Mouse (Mus musculus) liver, embryonic 11.5 days (tissue): ENCODE results near the gene Lyrm1. TPM values are rescaled to one million over a fixed set of nuclear protein-coding genes. Genes with fewer than 3 reads are reported as not detected.
A peak's percentile ranks its signal among the peaks of the same experiment; 100 is the strongest.

ENCODE experiments used
- ATAC-seq: fragments of 200-750 bp; cut with Nextera tagmentation; replicated peaks from 2 replicates; pipeline ENCODE4 v1.8.0; 2017; ENCODE audit warnings: moderate number of reproducible peaks, mild to moderate bottlenecking, moderate TSS enrichment, moderate library complexity; ENCODE audit not compliant: low FRiP score
- DNase-seq: peaks from one replicate; pipeline ENCODE4 v3.0.0-alpha.2; 2017; ENCODE audit warnings: low spot score
- H3K27ac ChIP-seq: fragments of 300-500 bp; sonication (generic); 2 replicates; pipeline ENCODE4 v1.5.1; 2014; ENCODE audit warnings: mild to moderate bottlenecking, low read depth, low read length, control low read depth
- H3K27me3 ChIP-seq: fragments of 300-500 bp; sonication (generic); replicated peaks from 2 replicates; pipeline ENCODE4 v1.6.1; 2014; ENCODE audit warnings: low read length, mixed read lengths; ENCODE audit not compliant: control insufficient read depth, insufficient read depth
- H3K36me3 ChIP-seq: fragments of 300-500 bp; sonication (generic); 2 replicates; pipeline ENCODE4 v1.6.1; 2014; ENCODE audit warnings: mild to moderate bottlenecking, low read length, moderate library complexity, mixed read lengths; ENCODE audit not compliant: control insufficient read depth, insufficient read depth
- H3K4me1 ChIP-seq: fragments of 300-500 bp; sonication (generic); replicated peaks from 2 replicates; pipeline ENCODE4 v1.6.1; 2014; ENCODE audit warnings: low read length, mixed read lengths; ENCODE audit not compliant: control insufficient read depth, insufficient read depth
- H3K4me2 ChIP-seq: fragments of 300-500 bp; sonication (generic); 2 replicates; pipeline ENCODE4 v1.6.1; 2014; ENCODE audit warnings: mild to moderate bottlenecking, control low read depth, moderate library complexity
- H3K4me3 ChIP-seq: fragments of 300-500 bp; sonication (generic); 2 replicates; pipeline ENCODE4 v1.5.1; 2014; ENCODE audit warnings: low read depth, low read length, control low read depth
- H3K9ac ChIP-seq: fragments of 300-500 bp; sonication (generic); 2 replicates; pipeline ENCODE4 v1.6.1; 2014; ENCODE audit warnings: low read depth, low read length, control low read depth
- H3K9me3 ChIP-seq: fragments of 300-500 bp; sonication (generic); 2 replicates; pipeline ENCODE4 v1.6.1; 2016; ENCODE audit warnings: low read length, inconsistent platforms, mixed read lengths; ENCODE audit not compliant: control insufficient read depth
- WGBS: fragments of 180-500 bp; shearing (Covaris S2); extraction: QIAGEN DNeasy Blood & Tissue Kit; methylation state at CpG from one replicate; pipeline ENCODE4 v1.1.7; 2014; 5-methylcytosine and 5-hydroxymethylcytosine counted together
- polyA plus RNA-seq: library from polyadenylated mRNA; unstranded; fragments of >200 nt; fragmentation: Nextera tagmentation; extraction: Ambion mirVana; gene quantifications from 2 replicates; pipeline ENCODE4 v1.2.1, GENCODE M21; 2014

Lyrm1 gene
- polyA plus RNA-seq = 4.6 and 6.5 TPM in 2 replicates

DNA sequence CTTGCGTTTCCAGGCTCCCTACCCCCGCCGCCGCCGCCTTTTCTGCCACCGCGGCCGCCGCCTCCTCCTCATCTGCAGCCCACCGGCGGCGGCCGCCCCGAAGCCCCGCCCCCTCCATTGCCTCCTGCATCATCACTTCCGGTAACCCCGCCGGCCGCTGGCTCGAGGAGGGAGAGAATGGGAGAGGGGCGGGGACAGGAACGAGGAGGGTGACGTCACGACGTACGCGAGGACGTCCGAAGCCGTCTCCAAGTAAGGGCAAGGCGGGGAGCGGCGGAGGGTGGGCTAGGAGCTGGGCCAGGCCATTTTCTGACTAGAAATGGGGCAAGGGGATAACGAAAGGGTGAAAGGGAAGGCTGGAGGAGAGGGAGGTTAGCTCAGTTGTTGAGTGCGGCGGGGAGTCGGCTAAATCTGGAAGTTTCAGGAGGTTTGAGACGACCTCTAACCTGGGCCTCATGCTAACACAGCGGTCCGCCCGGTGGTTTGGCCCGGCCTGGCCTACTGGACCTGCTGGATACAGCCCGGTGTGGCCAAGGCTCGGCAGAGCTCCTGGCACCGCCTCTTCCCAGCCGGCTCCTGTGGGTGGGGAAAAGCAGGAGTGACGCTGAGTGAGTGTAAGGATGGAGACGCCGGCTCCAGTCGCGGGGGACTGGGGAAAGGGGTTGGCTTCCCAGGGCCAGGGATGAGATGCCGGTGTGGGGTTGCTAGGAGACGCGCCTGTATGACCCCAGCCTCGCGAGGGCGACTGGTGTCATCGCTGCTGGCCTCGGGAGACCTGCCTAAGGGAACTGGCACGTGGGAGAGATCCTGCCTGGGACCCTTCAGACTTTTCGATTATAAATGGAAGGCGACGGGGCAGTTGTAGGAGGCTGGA lies at the start of gene Lyrm1, which contains the start of gene Dcun1d3:
TSS of gene Lyrm1 (plus strand) at position 223 of the 874 bp plus-strand sequence.
TSS of gene Dcun1d3 (minus strand) at position 660 of the 874 bp plus-strand sequence.
- peak; percentile 98 for ATAC-seq
- 1% methylated on average over 63 of the region's 63 CpGs for WGBS
- H3K27me3 ChIP-seq = no peaks in the 10 kb centered on the region
- H3K27ac ChIP-seq = peak within 1 kb of the TSS; percentile 72
- peaks cover 3% of the 10 kb centered on the region for H3K4me1 ChIP-seq
- peak within 1 kb of the TSS; percentile 78 for H3K9ac ChIP-seq
- peak within 1 kb of the TSS; percentile 69 for H3K4me2 ChIP-seq
- DNase-seq = peak; percentile 97
- H3K4me3 ChIP-seq = peak within 1 kb of the TSS; percentile 58
- H3K9me3 ChIP-seq = no peaks in the 10 kb centered on the region
- no peaks in the 10 kb centered on the region for H3K36me3 ChIP-seq

DNA sequence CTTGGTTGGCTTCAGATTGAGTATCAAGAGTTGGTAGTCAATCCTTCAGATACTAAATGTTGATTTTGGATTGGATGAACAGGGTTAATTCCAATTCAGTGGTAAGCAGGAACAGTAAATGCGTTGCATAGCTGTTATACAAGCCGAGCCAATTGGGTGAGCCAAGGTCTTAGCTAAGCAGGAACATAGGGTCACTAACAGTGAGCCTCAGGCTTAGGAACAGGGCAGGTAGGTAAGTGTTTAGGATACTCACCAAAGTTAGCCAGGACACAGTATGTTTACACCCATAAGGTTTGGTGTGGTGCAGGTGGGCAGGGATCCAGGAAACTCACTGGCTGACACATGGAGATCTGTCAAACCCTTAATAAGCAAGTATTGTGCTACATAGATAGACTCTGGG lies 48.3 kb upstream of the Lyrm1 start:
- H3K4me1 ChIP-seq = no peaks in the 10 kb centered on the region
- no peaks in the 10 kb centered on the region for H3K9me3 ChIP-seq
- H3K27ac ChIP-seq = no peak overlapping the region
- H3K36me3 ChIP-seq = peaks cover 3% of the 10 kb centered on the region; the same call in 1 of the 2 replicates
- 91% methylated on average over 2 of the region's 2 CpGs for WGBS
- no peak for DNase-seq
- no peak for ATAC-seq
- H3K4me2 ChIP-seq = no peak overlapping the region
- no peak overlapping the region for H3K9ac ChIP-seq
- H3K4me3 ChIP-seq = no peak overlapping the region
- no peaks in the 10 kb centered on the region for H3K27me3 ChIP-seq

- no peak for DNase-seq
- H3K9ac ChIP-seq = no peak overlapping the region
- H3K27me3 ChIP-seq = no peaks in the 10 kb centered on the region
- no peaks in the 10 kb centered on the region for H3K4me1 ChIP-seq
- H3K9me3 ChIP-seq = no peaks in the 10 kb centered on the region
- no peak for ATAC-seq
- H3K4me2 ChIP-seq = no peak overlapping the region
- H3K4me3 ChIP-seq = no peak overlapping the region
- no peak overlapping the region for H3K27ac ChIP-seq
- peaks cover 3% of the 10 kb centered on the region; the same call in 1 of the 2 replicates for H3K36me3 ChIP-seq
- WGBS = 10% methylated on average over 1 of the region's 1 CpGs
These were observed 46.6 kb upstream of the Lyrm1 start for GRCm38 (mm10) chr7:119849096-119849495.

DNA sequence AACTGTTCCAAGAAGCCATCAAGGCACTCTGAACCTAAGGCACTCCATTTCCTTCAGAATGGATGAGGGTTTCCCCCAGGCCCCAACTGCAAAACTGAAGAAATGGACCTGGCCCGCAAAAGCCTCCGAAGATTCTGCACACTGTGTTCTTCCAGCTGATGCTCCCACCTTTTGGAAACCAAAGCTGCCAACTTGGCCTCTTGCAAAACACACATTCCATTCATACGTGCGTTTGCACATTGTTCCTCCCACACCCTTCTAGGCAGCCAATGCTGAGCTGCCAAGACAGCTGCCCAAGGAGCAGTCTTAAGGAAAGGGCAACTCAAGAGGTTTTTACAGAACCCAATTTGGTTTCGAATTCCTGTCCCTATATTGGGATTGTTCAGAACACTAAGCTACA lies 44.9 kb upstream of the Lyrm1 start:
- no peak overlapping the region for H3K9ac ChIP-seq
- WGBS = 87% methylated on average over 5 of the region's 5 CpGs
- ATAC-seq = no peak

GRCm38 (mm10) chr7:119852494-119852893 lies 43.2 kb upstream of the Lyrm1 start:
- no peaks in the 10 kb centered on the region for H3K27me3 ChIP-seq
- no peaks in the 10 kb centered on the region for H3K4me1 ChIP-seq
- no peaks in the 10 kb centered on the region for H3K9me3 ChIP-seq
- no peak overlapping the region for H3K4me2 ChIP-seq
- peaks cover 3% of the 10 kb centered on the region; the same call in 1 of the 2 replicates for H3K36me3 ChIP-seq
- H3K27ac ChIP-seq = no peak overlapping the region
- H3K9ac ChIP-seq = no peak overlapping the region
- no peak overlapping the region for H3K4me3 ChIP-seq
- ATAC-seq = no peak
- no peak for DNase-seq

More for the DNA sequence above, 44.9 kb upstream of the Lyrm1 start:
- no peak overlapping the region for H3K4me3 ChIP-seq
- no peaks in the 10 kb centered on the region for H3K9me3 ChIP-seq
- no peaks in the 10 kb centered on the region for H3K27me3 ChIP-seq
- no peak overlapping the region for H3K4me2 ChIP-seq
- no peak overlapping the region for H3K27ac ChIP-seq
- peaks cover 3% of the 10 kb centered on the region; the same call in 1 of the 2 replicates for H3K36me3 ChIP-seq
- no peak for DNase-seq
- no peaks in the 10 kb centered on the region for H3K4me1 ChIP-seq

GRCm38 (mm10) chr7:119853186-119853585 lies 42.5 kb upstream of the Lyrm1 start:
- H3K36me3 ChIP-seq = peaks cover 3% of the 10 kb centered on the region; the same call in 1 of the 2 replicates
- H3K27ac ChIP-seq = no peak overlapping the region
- no peak for ATAC-seq
- 85% methylated on average over 1 of the region's 1 CpGs for WGBS
- H3K27me3 ChIP-seq = no peaks in the 10 kb centered on the region
- no peak for DNase-seq
- no peaks in the 10 kb centered on the region for H3K9me3 ChIP-seq
- H3K9ac ChIP-seq = no peak overlapping the region
- H3K4me2 ChIP-seq = no peak overlapping the region
- H3K4me3 ChIP-seq = no peak overlapping the region
- H3K4me1 ChIP-seq = no peaks in the 10 kb centered on the region

DNA sequence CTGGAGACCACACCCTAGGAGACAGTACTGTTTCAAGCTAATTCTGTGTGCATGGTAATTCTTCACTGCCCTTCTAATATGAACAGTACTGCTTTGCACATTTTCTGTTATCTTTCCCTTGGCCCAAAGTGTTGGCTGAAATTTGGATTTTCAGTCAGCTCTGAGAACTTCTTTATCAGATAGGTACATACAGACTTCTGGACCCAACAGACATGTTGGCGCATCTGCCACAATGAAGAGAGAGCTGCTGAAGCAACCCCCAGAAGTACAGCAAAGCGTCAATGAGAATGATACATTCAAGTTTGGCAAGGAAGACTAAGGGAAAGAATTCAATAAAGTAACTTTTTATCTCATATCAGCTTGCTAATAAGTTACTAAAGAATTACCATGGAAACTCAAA lies 41.3 kb upstream of the Lyrm1 start:
- H3K36me3 ChIP-seq = peaks cover 5% of the 10 kb centered on the region
- no peaks in the 10 kb centered on the region for H3K4me1 ChIP-seq
- no peak overlapping the region for H3K4me3 ChIP-seq
- H3K9ac ChIP-seq = no peak overlapping the region
- no peak overlapping the region for H3K4me2 ChIP-seq
- WGBS = 91% methylated on average over 2 of the region's 2 CpGs
- no peaks in the 10 kb centered on the region for H3K9me3 ChIP-seq
- H3K27me3 ChIP-seq = no peaks in the 10 kb centered on the region
- ATAC-seq = 0 out of 2 replicates have a peak, but pooled peaks have one; percentile 37
- H3K27ac ChIP-seq = no peak overlapping the region
- DNase-seq = no peak

GRCm38 (mm10) chr7:119855031-119855430 lies 40.6 kb upstream of the Lyrm1 start:
- Histone ChIP-seq H3K36me3 (peaks cover 5% of the 10 kb centered on the region), H3K27me3 (no peaks in the 10 kb centered on the region), H3K4me2 (no peak overlapping the region), H3K4me3 (no peak overlapping the region), H3K9me3 (no peaks in the 10 kb centered on the region), H3K4me1 (no peaks in the 10 kb centered on the region), H3K27ac (no peak overlapping the region), H3K9ac (no peak overlapping the region)
- ATAC-seq (no peak), DNase-seq (no peak)

DNA sequence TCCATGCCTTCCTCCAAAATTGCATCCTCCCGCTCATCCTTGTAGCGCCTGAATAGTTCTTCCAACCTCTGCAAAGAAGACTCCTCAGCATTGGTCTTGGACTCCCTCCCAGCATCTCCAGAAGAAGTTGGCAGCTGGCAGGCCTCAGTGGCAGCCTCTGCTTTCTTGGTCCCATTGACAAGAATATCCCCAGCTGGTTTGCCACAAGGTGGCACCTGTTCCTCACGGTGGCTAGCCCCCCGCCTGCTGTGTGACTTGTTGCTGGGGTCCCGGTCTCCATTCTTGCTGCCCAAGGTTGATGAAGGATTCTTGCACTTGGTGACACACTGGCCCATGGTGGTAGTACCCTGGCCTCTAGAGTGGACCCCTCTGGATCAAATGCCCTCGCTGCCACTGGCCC lies 36.2 kb upstream of the Lyrm1 start:
- Histone ChIP-seq H3K4me2 (no peak overlapping the region), H3K4me3 (no peak overlapping the region), H3K36me3 (peaks cover 2% of the 10 kb centered on the region), H3K9ac (no peak overlapping the region), H3K27me3 (no peaks in the 10 kb centered on the region), H3K27ac (no peak overlapping the region), H3K9me3 (no peaks in the 10 kb centered on the region), H3K4me1 (peaks cover 18% of the 10 kb centered on the region)
- 86% methylated on average over 6 of the region's 6 CpGs for WGBS
- DNase-seq (no peak), ATAC-seq (no peak)
